Mouse (Mus musculus) ES-Bruce4 (cell line): ENCODE data around the gene Slc46a3.

Experiments used
- CTCF ChIP-seq: IDR thresholded peaks from one replicate; pipeline ENCODE4 v1.8.1; 2011; ENCODE audit warnings: low read depth, low read length
- EP300 ChIP-seq: IDR thresholded peaks from 2 replicates; pipeline ENCODE4 v1.6.1; 2011; ENCODE audit warnings: low read depth, low read length; ENCODE audit not compliant: insufficient read depth
- POLR2A ChIP-seq: IDR thresholded peaks from one replicate; pipeline ENCODE4 v1.8.1; 2011; ENCODE audit warnings: low read length; ENCODE audit not compliant: insufficient read depth

- TF ChIP-seq CTCF, result peak; percentile 76
- TF ChIP-seq EP300, result no peak
- no peak for TF ChIP-seq POLR2A
These were observed 17.1 kb downstream of the Slc46a3 start for GRCm38 (mm10) chr5:147877520-147877919.
